Mouse (Mus musculus): Measurements from ENCODE around the gene Arhgdia.

DNA sequence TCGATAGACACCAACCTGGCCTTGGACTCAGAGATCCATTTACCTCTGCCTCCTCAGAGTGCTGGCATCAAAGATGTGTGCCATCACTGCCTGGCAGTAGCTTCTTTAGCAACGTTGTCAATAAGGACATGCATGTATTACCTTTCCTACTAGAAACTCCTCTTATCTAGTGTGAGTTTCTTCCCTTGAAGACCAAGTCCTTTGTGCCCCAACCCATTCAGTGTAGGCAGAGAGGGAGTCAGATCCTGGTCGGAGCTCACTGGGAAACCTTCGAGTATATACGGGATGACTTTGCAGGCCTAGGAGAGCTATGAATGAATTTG is 7.2 kb downstream of the Arhgdia start:
- TF ChIP-seq EP300 (optimal IDR thresholded peaks at IDR 0.05): no peak
- TF ChIP-seq CTCF (IDR thresholded peaks at IDR 0.05; ENCODE audit: low read depth): no peak
